Mouse (Mus musculus): ENCODE results near the gene Exoc4. TPM values are rescaled to one million over a fixed set of nuclear protein-coding genes. Genes with fewer than 3 reads are reported as not detected.

Gene Exoc4
- total RNA-seq, 2 experiments from 2014 or later = 46.9 to 77.1 TPM

DNA sequence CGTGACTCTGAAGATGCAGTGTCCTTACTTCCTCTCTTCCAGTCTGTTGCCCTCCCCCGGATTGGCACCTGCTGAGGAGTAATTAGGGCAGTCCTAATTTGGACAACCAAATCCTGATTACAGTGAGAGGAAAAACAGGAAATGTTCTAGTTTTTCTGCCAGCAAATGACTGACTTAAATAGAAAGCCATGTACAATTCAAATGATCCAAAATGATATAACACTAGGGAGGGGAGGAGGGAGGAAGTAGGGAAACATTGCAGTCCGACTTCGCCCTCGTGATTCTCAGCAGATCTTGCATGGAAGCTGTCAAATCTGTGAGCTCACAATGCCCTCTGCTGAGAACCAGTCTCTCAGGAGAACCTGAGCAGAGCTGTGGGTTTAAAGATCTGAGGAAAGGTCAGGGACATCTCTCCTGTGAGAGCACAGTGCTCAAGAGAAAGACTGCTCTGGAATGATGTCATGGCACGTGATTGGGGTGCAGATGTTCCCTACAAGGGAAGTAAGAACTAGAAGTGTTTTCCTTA, 575.0 kb downstream of the Exoc4 start:
- ATAC-seq (replicated peaks; ENCODE audit: low FRiP score, poor library complexity, severe bottlenecking) = no peak

DNA sequence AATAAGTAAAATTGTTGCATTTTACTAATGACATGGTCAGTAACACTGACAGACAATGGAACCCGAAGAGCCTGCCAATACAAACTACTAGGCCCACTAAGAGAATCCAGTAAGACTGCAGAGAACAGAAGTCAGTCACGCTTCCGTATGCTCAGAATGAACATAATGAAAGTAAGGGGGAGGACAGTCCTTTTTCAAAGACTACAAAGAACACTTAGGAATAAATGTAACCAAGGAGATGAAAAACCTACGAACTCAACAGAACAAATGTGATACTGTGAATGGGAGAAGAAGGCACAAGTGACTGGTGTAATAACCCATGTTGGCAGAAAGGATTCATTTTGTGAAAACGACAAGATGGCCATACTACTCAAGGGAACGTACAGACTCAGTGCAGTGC, 579.6 kb downstream of the Exoc4 start:
- ATAC-seq (replicated peaks; ENCODE audit: low FRiP score, poor library complexity, severe bottlenecking) = no peak

DNA sequence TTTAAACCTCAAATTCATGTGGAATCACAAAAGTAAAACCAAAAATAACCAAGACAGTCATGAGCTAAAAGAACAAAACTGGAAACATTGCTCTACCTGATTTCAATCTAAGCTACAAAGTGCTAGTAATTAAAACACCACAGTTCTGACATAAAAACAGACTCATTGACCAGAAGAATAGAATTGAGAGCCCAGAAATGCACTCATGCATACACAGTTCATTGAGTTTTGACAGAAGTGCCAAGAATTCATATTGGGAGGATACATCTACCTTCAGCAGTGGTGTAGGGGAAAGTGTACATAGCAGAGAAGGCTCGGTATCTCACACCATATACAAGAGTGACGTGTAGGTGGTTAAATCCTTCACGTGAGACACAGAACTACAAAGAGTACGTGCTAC, 580.4 kb downstream of the Exoc4 start:
- no peak for ATAC-seq (replicated peaks; ENCODE audit: low FRiP score, poor library complexity, severe bottlenecking)

DNA sequence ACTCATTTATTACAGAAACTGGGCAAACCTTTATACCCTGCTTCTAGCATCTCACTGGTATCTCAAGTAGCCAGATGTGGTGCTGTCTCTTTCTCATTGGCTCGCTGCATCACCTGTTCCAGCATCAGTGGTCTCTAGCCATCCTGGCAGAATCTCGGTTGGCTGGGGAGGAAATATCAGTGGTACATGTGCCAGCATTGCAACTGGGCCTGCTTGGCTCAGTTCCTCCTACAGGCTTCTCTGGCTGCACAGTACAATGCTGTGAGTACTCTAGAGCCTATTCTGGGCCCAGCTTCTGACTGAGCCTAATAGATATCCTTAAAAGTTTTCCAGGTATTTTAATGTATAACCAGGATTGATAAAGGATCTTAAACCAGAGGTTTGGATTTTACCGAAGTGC, 582.4 kb downstream of the Exoc4 start:
- ATAC-seq (replicated peaks; ENCODE audit: low FRiP score, poor library complexity, severe bottlenecking) = no peak

DNA sequence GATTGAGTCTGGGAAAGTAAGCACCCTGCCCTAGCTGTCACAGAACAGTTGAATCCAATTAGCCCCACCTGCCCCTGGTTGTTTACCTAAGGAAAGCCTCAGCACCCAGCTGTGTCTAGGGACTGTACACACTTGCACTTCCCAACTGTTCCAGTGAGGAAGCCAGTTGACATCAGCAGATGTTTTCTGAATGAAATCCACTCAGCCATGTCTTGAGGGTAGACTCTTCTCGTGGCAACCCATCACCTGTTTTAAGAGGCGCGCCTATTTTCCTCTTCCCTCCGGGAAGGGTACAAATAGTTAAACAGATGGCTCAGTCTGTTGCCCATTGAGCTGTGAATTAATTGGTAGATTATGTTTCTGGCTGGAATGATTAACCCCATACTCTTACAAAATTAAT, 584.1 kb downstream of the Exoc4 start:
- no peak for ATAC-seq (replicated peaks; ENCODE audit: low FRiP score, poor library complexity, severe bottlenecking)

DNA sequence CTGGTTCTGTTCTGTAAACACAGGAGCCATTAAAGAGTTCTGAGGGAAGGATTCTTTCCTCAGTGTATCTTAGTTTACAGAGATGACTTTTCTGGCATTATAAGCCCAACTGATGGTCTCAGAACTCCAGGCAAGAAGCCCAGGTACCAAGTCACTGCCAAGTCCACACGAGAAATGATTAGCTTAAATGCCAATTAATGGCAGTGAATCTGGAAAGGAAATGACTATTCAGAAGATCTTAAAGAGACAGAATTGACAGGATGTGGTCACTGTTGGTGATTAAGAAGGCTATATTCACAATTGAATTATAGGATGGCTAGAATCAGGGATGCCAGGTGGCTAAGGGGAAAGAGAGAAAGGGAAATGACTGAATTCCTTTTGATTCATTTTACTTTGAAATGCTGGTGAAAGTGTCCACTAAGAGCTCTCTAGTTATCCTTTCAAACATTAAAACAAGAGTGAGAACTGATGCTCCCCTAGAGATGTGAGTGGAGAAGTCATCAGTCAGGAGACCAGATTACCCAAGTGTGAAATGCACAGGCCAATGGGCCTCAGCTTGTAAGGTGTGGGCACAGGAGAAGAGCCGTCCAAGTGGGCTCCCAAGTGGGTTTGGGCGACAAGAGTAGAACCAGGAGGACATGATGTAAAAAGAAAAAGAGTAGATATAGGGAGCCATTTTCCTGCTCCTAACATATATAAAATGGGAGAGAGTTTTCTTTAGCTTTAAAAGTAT, 587.3 kb downstream of the Exoc4 start:
- ATAC-seq (replicated peaks; ENCODE audit: low FRiP score, poor library complexity, severe bottlenecking) = no peak

DNA sequence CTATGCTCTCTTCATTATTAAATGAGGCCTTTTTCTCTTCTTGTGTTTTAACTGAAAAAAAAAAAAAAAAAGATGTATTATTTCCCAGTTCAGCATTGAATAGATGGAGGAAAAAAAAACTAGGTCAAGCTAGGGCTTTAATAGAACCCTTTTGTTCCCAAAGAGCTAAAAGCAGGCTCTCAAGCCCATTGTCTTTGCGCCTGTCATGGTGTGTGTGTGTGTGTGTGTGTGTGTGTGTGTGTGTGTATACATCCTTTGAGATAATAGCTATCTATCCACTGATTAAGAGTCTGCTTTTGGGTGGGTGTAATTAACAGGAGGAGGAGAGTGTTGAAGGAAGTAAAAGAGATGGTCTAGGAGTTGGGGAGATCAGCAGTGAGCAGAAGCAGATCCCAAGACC, 594.0 kb downstream of the Exoc4 start:
- no peak for ATAC-seq (replicated peaks; ENCODE audit: low FRiP score, poor library complexity, severe bottlenecking)

DNA sequence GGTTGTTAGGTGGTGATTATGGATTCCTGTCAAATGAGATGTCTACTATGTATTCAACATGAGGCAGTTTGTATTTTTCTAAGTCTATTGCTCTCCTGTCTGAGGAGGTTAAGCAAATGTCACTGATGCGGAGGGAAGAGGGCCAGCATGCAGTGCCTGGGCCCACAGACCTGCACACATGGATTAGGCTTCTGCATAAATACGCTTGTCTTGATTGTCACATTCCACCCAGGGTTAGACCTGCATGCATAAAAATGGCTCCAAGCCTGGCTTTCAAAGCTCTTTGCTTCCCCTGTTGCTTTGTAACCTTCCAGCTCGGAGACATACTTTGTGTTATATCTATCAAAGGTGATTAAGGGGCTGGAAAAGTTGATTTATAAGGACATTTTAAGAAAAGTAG, 610.2 kb downstream of the Exoc4 start:
- ATAC-seq (replicated peaks; ENCODE audit: low FRiP score, poor library complexity, severe bottlenecking) = no peak

DNA sequence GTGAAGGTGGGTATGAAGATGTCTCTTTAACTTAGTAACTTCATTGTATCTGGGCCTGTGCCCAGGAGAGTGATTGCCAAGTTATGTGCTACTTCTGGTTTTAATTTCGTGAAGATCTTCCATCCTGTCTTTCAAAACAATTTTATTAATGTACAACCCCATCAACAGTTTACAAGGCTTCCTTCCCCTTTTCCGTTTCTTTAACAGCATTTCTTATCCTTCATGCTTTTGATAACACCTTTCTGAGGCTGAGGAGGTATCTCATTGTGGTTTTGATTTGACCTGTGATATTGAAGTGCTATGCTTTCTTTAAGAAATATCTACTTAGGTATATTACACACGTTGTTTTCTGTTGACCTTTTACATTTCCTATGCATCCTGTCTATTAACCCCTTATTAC, 616.9 kb downstream of the Exoc4 start:
- ATAC-seq (replicated peaks; ENCODE audit: low FRiP score, poor library complexity, severe bottlenecking) = no peak

DNA sequence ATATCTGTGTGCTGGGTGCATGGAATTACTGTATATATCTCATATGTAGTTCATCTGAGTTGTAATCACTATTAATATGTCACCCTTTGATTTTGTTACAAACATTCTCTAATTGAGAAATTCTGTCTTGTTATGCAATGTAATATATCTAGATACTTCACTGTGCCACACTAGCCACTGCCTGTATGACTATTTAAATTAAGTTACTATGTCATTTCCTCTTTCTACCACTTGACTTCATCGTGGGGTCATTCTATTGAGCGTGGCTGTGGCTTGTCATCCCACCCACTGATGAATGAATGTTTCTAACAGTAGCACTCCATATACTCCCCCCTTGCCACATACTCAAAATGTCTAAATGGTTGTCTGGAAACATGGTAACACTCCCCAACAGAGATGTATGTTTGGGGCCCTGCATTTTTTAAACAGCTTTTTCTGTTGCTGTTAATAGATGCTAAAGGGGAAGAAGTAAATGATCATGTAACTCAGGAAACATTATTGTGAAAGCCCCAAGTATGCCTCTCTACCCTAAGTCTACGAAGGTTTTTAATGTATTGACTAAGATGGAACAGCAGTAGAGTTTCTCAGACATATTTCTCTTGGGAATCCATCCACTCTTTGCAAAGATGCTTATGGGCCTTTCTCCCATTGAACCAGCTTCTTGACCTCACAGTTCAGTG, 618.2 kb downstream of the Exoc4 start:
- ATAC-seq (replicated peaks; ENCODE audit: low FRiP score, poor library complexity, severe bottlenecking) = no peak

DNA sequence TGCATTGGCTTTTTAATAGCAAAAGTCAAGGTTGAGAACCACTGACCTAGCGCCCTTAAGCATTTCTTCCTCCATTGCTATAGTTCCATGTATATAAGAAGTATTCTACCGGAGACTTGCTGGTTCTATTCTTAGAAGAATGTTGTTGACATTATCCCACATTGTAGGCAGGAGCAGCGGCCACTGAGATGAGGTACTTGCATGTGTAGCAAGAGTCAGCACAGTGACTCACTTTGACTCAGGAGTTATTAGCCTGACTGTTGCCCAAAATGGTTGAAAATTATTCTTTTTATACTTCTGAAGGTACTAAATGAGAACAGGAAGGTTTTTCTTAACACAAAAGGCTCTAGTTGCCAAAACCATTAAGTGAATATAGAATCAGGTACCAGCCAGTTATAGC, 620.4 kb downstream of the Exoc4 start:
- no peak for ATAC-seq (replicated peaks; ENCODE audit: low FRiP score, poor library complexity, severe bottlenecking)

DNA sequence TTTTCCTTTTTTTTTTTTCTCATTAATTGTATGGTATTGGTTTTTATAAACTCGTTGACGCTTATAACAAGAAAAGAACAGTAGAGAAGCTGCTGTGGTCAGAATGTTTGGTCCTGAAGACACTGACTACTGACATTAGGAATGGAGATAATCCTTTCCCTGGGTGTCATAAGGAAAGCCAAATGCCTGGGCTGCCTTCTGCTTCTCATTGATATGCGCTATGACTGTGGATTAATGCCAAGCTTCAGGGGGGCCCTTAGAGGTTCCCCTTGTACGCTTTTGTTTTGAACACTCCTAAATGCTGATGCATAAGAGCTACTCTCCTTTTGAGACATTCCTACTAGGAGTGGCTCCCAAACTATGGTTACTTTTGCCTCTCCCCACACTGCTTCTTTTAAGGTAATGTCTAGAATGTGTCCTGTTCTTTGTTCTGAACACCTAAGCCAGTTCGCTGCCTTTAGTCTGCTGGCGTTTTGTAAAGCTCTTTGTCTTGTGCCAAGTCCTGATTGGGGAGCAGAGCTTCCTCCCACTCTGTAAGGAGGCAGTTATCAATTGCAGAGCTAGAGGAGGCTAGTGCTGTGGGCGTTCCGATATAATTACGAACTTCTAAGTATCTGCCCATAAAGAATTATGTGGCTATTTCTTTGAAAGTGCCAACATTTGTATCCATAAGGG, 621.7 kb downstream of the Exoc4 start:
- ATAC-seq (replicated peaks; ENCODE audit: low FRiP score, poor library complexity, severe bottlenecking) = no peak

DNA sequence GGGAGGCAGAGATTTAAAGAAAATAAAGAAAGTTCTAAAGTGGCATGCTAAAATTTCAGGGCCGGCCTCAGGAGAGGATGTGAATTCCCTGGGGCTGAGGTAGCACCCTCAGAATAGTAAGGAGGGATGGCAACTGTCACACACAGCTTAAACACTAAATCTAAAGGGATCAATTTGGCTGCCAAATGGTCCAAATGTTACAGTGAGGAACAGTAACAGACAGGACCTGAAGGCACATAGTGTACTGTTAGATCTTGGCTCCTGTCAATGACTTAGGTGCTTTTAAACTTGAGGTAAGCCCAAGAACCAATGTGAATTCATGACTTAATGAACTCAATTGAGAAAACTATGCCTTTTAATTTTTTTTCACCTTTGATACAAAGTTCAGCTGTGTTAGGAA, 622.4 kb downstream of the Exoc4 start:
- no peak for ATAC-seq (replicated peaks; ENCODE audit: low FRiP score, poor library complexity, severe bottlenecking)

DNA sequence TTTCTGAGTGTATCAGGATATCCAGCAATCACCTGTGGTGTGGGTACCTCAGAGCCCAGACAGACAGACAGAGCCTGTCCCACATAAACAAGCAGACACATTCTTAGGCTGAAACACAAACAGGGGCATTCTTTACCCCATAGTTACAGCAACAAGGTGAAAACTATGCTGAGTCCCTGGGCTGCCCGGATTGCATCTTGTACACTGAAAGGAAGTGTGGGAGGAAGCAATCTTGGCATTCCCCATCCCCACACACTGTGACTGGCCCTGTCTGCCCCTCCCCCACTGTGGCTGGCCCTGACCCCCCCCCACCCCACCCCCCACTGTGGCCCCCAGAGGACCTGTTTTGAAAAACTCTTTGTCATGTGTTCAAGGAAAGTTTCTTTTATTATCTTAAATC, 623.3 kb downstream of the Exoc4 start:
- ATAC-seq (replicated peaks; ENCODE audit: low FRiP score, poor library complexity, severe bottlenecking) = no peak

DNA sequence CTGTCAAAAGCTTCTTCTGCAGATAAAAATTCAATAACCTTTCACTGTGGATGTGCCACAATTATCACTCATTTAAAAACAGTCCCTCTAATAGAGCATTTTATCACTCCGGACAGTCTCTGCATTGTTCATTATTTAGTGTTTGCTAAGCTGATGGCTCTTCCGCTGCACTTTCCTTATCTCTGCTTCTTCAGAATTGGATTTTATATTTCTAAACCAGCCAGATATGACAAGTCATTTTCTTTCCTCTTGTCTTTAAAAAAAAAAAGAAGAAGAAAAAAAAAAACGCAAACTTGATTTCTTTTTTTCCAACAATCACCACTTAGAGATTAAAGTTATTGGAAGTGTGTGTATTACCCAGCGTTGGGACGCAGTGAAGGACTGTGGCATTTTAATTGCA, 624.1 kb downstream of the Exoc4 start:
- no peak for ATAC-seq (replicated peaks; ENCODE audit: low FRiP score, poor library complexity, severe bottlenecking)

DNA sequence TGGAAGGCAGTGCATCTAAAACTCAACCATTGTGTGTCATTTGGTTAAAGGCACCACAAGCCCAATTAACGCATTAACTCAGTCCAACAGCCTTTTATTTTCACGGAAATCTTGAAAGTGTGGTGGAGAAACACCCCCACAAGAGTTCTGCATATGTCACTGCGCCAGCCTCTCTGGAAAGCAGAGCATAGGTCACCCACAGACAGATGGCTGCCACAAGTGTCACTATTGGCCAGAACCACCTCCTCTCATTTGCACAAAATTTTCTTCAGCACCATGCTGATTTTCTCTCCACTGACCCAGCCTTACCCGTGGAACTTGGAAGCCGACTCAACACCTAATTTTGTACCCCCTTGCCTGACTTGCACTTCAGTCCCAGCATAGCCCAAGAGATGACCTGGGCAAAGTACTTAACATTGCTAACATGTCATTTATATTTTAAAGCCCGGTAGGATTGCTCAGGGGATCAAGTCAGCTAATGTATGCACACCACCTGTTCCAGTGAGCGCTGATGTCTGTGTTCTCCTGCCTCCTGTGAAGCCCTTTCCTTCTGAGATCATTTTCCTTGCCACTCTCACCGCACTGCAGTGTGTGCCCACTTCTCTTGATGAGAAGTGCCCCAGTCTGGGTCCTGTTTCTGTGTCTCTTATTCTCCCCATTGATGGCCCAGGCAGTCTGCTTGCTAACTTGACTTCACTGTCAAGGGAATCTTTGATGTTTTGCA, 625.6 kb downstream of the Exoc4 start:
- ATAC-seq (replicated peaks; ENCODE audit: low FRiP score, poor library complexity, severe bottlenecking) = no peak

DNA sequence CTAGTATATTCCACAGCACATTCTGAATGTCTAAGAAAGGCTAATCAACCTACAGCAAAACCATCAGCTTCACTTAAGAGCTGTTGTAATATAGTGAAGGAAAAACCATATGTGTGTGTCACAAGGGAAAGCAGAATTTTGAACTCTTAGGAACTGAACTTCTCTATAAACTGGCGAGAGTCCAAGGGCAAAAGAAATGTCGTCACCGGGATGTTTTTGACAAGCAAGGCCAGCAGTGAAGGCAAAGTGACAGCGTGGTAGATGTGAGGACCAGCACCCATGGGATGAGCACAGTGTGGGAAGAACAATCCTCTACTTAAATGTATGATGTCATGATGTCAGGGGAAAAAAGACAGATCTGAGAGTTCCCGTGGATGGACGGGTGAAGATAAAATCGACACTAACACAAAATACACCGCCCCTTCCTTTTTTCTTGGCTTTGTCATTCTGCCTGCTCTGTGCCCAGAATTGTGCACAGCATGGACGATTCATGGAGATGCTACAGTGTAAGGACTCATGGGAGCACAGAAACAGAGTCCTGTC, 635.3 kb downstream of the Exoc4 start:
- ATAC-seq (replicated peaks; ENCODE audit: low FRiP score, poor library complexity, severe bottlenecking) = no peak

DNA sequence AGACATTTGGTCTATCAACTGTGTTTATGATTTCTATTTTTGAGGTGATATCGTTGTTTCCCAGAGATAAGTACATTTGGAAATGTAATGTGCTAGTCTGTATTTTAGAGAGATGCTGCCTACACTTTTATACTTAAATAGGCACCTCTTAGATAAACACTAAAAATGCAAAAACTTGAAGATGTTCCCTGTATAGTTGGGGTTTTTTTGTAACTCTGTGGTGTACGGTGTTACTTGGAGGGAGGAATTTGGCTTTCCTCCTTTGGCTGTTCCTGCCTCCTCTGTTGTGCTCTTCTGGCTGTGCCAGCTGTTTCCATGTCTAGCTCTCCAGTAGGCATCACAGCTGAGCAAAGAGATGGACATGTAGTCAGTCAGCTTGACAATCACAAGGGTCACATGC, 638.1 kb downstream of the Exoc4 start:
- ATAC-seq (replicated peaks; ENCODE audit: low FRiP score, poor library complexity, severe bottlenecking) = no peak

DNA sequence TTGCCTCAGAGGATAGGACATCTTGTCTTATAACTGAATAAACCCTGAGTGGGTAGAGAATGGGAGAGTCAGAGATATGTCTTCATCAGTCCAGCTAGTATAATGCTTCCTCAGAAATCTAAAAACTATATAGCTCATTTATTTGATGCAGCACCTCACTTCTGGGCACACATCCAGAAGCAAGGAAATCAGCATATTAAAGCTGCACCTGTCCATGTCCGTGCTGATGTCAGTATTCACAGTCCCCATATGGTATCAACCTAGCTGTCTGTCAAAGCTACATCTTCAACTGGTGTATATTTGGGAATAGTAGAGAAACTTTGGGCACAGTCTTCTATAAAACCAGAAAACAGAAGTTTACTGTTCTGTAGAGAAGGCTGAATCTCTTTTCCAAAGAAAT, 642.0 kb downstream of the Exoc4 start:
- ATAC-seq (replicated peaks; ENCODE audit: low FRiP score, poor library complexity, severe bottlenecking) = no peak

DNA sequence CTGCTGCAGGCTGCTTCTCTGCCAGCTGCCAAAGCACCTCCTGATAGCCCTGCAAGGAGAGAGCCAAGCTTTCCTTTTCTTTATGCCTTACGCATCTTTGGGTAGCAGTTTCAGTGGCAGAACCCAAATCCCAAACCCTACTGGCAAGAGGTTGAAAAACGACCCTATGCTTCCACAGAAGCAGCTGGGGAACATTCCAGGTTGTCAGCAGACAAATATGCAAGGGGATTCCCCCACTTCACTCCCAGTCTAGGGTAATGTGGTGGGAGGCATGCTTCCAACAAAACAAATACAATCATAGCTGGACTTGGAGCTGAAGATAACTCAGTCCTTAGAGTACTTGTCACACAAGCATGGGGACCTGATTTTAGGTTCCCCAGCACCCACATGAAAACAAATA, 643.3 kb downstream of the Exoc4 start:
- no peak for ATAC-seq (replicated peaks; ENCODE audit: low FRiP score, poor library complexity, severe bottlenecking)

All from erythroid progenitor cell, adult 5-6 weeks (primary cell).